In the genomic region with DNA sequence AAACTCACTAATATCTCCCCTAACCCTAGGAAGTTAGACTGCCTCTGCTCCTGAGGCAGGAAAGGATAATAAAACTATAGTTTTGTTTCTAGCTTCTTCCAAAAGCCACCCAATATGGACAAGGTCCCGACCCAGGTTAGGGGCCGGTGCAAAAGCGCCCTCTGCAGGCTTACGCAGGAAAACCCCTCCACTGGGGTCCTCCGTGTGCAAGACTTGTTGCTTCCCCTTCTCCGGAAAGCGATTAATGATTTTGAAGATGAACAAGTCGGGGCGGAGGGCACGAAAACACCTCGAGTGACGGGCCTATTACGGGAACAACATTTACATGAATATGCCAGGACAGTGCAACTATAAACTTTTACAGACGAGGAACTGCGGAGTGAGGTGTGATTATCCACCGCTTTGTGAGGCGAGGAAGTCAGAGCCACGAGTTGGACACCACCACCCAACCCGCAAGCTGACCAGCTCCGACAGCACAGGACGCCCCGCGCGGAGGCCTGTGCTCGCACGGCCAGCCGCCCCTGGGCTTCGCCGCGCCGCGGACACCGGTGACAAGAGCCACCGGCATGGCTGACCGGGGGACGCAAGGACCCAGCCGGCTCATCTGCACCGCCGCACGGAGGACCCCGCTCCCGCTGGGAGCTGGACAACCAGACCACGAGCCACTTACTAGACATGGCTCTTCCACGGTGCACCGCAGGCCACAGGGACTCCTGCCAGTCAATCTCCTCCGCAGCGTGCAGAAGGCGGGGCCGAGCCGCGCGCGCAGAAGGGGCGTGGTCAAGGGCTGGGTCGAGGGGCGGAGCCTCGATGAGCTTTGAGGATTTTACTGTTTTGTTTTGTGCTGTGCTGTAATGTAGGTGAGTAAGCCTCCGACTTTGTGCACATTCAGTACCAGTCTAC, we compare ENCODE assay signal across 8 mouse cellular contexts. TPM values are rescaled to one million over a fixed set of nuclear protein-coding genes. Genes with fewer than 3 reads are reported as not detected.
DNase-seq lines count a peak whose midpoint lies in the region; ATAC-seq lines count a peak whose summit lies in the region.

Gene Nit2 (minus strand): TSS at position 731 of the 903 bp plus-strand sequence.

- WGBS in hindbrain, embryonic 12.5 days = under 1% methylated on average over 58 of the region's 58 CpGs

- DNase-seq in Muller cell, postnatal 12 days (ENCODE audit: inconsistent ontology term) = peak; percentile 96
- peak; percentile 91 for DNase-seq in cerebellum, adult 9-11 months
- DNase-seq in frontal cortex, postnatal 10 days (ENCODE audit: low spot score in 2 of 2) = peak; percentile 85 to 93
- peak; percentile 87 to 93 for DNase-seq in layer of hippocampus, postnatal 14 days (ENCODE audit: low spot score in 2 of 2)
- peak; percentile 97 for DNase-seq in lung, postnatal 14 days
- DNase-seq in retina, adult 2 months (ENCODE audit: low read depth, low spot score) = peak; percentile 76
- peak; percentile 95 to 98 for DNase-seq in thymus, postnatal 36 days

- H3K4me2 ChIP-seq in hindbrain, embryonic 12.5 days (replicated peaks) = peak within 1 kb of the TSS; percentile 61

- peak within 1 kb of the TSS; percentile 67 for H3K4me3 ChIP-seq in hindbrain, embryonic 12.5 days

- H3K27me3 ChIP-seq in hindbrain, embryonic 12.5 days = no peaks in the 10 kb centered on the region

- peak within 1 kb of the TSS; percentile 89 for H3K27ac ChIP-seq in hindbrain, embryonic 12.5 days

- peaks cover 7% of the 10 kb centered on the region; the same call in 1 of the 2 replicates for H3K36me3 ChIP-seq in hindbrain, embryonic 12.5 days

- peaks cover 10% of the 10 kb centered on the region for H3K4me1 ChIP-seq in hindbrain, embryonic 12.5 days

- peak; percentile 98 for ATAC-seq in hindbrain, embryonic 12.5 days (ENCODE audit: low FRiP score)

- peak within 1 kb of the TSS; percentile 72 for H3K9ac ChIP-seq in hindbrain, embryonic 12.5 days

- H3K9me3 ChIP-seq in hindbrain, embryonic 12.5 days (replicated peaks) = no peaks in the 10 kb centered on the region

RNA-seq across cellular contexts. Expression of gene Nit2, which starts in this region (rescaled TPM):
- polyA plus RNA-seq in hindbrain, embryonic 12.5 days (2016; fragmentation: Nextera tagmentation; extraction: Ambion mirVana) = 41.8 and 43.1 TPM in 2 replicates
- total RNA-seq in layer of hippocampus, postnatal 14 days (2021) = 10 to 100 TPM; 19.1 to 21.2 TPM

Comparison
In these comparisons a context has a peak if more than half of its experiments do, and no peak if none do; other contexts are left out.
1. Peak in every context shown above with its lines: DNase-seq, ATAC-seq, H3K4me3 ChIP-seq and H3K27ac ChIP-seq.